Mouse (Mus musculus) testis, adult 2 months (tissue): ENCODE measurements around the gene Morn3. TPM values are rescaled to one million over a fixed set of nuclear protein-coding genes. Genes with fewer than 3 reads are reported as not detected.
A peak's percentile ranks its signal among the peaks of the same experiment; 100 is the strongest.

ENCODE experiments used
- H3K27ac ChIP-seq: fragments of 200-500 bp; 2 replicates; pipeline ENCODE4 v1.5.1; 2012; ENCODE audit warnings: low read depth, low read length; ENCODE audit not compliant: control insufficient read depth, insufficient read depth
- H3K27me3 ChIP-seq: fragments of 200-500 bp; 2 replicates; pipeline ENCODE4 v1.6.1; 2012; ENCODE audit warnings: mild to moderate bottlenecking, low read length, moderate library complexity; ENCODE audit not compliant: control insufficient read depth, insufficient read depth
- H3K36me3 ChIP-seq: fragments of 200-500 bp; 2 replicates; pipeline ENCODE4 v1.6.1; 2012; ENCODE audit warnings: mild to moderate bottlenecking, low read length; ENCODE audit not compliant: control insufficient read depth, insufficient read depth
- H3K4me1 ChIP-seq: fragments of 200-500 bp; 2 replicates; pipeline ENCODE4 v1.6.1; 2012; ENCODE audit warnings: low read length; ENCODE audit not compliant: control insufficient read depth, insufficient read depth
- H3K4me3 ChIP-seq: fragments of 200-500 bp; 2 replicates; pipeline ENCODE4 v1.5.1; 2012; ENCODE audit warnings: low read depth, mild to moderate bottlenecking, low read length, moderate library complexity, mixed read lengths; ENCODE audit not compliant: control insufficient read depth
- CTCF ChIP-seq: fragments of 200-500 bp; IDR thresholded peaks from 2 replicates; pipeline ENCODE4 v1.5.1; 2012; ENCODE audit warnings: low read depth, mild to moderate bottlenecking, inconsistent platforms, low read length, moderate library complexity; ENCODE audit not compliant: control insufficient read depth, insufficient read depth, insufficient replicate concordance
- POLR2A ChIP-seq: fragments of 200-500 bp; IDR thresholded peaks from 2 replicates; pipeline ENCODE4 v1.6.1; 2012; ENCODE audit warnings: low read depth, mild to moderate bottlenecking, inconsistent platforms, low read length, moderate library complexity; ENCODE audit not compliant: control insufficient read depth
- polyA plus RNA-seq: library from polyadenylated mRNA; depleted of rRNA; stranded (reverse); fragments of >200 nt; gene quantifications from 2 replicates; pipeline ENCODE4 v1.2.3, GENCODE M21; 2012

The Morn3 gene
- polyA plus RNA-seq, 1 experiment: 285 TPM

DNA sequence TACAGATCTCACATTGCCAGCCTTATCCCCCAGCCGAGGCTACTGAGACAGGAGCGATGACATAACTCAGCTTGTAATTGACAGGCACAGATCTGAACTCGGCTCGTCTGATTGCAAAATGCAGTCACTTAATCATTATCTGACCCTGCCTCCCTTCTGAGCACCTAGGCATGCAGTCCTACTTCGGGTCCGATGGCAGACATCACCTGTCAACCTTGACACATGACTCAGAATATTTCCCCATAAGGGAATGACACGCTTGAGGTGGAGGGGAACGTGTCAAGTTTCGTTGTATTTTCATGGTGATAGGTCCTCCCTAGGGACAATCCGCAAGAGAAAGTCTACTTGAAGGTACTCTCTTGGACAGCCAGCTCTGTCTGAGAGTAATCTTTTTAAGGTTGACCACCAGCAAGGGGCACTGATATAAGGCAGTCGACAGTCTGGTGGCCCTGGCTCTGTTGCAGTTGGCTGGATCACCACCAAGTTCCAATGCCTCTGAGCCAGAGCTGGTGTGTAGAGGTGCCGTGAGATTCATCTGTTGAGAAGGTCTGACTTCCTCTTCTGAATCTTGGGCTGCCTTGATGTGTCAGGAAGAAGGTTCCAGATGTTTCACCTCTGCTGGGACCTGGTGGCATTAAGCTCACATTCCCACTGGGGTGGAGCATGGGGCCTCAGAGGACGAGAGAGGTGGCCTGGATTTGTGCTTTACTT, 36.7 kb upstream of the Morn3 start:
- H3K27me3 ChIP-seq: no peaks in the 10 kb centered on the region
- no peaks in the 10 kb centered on the region for H3K4me1 ChIP-seq
- H3K4me3 ChIP-seq: no peak overlapping the region
- H3K36me3 ChIP-seq: no peaks in the 10 kb centered on the region
- no peak overlapping the region for H3K27ac ChIP-seq
- TF ChIP-seq POLR2A: no peak
- TF ChIP-seq CTCF: no peak

DNA sequence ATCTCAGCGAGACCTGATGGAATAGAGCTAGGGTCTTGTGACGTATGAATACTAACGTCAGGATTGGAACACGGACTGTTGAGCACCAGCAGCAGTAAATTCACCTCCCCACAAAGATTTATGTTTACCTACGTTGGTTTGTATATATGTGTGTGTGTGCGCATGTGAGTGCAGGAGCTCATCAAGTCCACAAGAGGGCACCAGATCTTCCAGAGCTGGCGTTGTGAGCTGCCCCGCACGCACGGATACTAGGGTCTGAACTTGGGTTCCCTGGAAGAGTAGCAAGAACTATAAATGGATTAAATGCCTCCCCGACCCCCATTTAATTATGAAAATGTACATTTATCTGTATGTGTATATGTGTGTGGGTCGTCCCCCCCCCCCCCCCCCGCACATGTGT, 33.7 kb upstream of the Morn3 start:
- H3K36me3 ChIP-seq: no peaks in the 10 kb centered on the region
- TF ChIP-seq POLR2A (no peak), CTCF (peak; percentile 47; the same call in 1 of the 2 replicates)
- H3K27me3 ChIP-seq: no peaks in the 10 kb centered on the region

DNA sequence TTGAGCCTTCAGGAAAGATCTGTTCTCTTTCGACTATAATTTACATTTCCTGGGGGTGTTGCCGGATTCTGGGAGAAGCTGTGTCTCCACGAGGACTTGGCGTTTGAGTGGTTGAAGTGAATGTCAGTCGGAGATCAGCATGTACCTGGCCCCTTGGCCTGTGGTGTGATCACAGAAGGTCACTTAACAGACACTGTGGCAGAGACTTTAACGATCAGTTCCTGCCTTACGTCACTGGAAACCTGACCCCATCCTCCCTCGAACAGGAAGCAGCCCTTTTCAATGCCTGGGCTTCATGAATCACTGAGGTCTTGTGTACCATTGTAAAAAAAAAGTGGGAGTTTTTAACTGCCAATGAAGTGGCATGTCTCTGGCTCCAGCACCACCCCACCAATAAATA, 33.2 kb upstream of the Morn3 start:
- Histone ChIP-seq H3K4me3 (no peak overlapping the region), H3K27ac (no peak overlapping the region), H3K4me1 (peaks cover 15% of the 10 kb centered on the region), H3K27me3 (no peaks in the 10 kb centered on the region), H3K36me3 (no peaks in the 10 kb centered on the region)
- TF ChIP-seq CTCF: no peak
- TF ChIP-seq POLR2A: no peak

More for the DNA sequence above, 33.7 kb upstream of the Morn3 start:
- H3K27ac ChIP-seq: no peak overlapping the region
- H3K4me3 ChIP-seq: no peak overlapping the region
- H3K4me1 ChIP-seq: peaks cover 14% of the 10 kb centered on the region

DNA sequence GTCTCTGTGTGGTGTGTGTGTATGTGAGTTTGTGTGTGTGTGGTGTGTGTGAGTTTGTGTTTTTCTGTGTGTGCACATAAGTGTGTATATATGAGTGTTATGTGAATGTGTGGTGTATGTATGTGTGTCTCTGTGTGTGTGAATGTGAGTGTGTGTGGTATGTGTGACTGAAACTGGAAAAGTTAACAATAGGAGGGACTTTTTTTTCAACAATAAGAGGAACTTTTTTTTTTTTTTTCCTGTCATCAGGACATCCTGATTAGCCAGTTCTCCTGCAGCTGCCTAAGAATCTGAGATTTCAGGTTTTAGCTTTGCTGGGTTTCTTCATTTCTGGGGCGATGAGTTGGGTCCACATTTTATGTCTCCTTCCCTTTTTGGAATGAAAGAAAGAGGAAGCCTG, 32.8 kb upstream of the Morn3 start:
- TF ChIP-seq POLR2A (no peak), CTCF (no peak)
- no peaks in the 10 kb centered on the region for H3K27me3 ChIP-seq
- H3K4me1 ChIP-seq: peaks cover 15% of the 10 kb centered on the region
- no peak overlapping the region for H3K4me3 ChIP-seq
- H3K36me3 ChIP-seq: no peaks in the 10 kb centered on the region
- H3K27ac ChIP-seq: no peak overlapping the region

DNA sequence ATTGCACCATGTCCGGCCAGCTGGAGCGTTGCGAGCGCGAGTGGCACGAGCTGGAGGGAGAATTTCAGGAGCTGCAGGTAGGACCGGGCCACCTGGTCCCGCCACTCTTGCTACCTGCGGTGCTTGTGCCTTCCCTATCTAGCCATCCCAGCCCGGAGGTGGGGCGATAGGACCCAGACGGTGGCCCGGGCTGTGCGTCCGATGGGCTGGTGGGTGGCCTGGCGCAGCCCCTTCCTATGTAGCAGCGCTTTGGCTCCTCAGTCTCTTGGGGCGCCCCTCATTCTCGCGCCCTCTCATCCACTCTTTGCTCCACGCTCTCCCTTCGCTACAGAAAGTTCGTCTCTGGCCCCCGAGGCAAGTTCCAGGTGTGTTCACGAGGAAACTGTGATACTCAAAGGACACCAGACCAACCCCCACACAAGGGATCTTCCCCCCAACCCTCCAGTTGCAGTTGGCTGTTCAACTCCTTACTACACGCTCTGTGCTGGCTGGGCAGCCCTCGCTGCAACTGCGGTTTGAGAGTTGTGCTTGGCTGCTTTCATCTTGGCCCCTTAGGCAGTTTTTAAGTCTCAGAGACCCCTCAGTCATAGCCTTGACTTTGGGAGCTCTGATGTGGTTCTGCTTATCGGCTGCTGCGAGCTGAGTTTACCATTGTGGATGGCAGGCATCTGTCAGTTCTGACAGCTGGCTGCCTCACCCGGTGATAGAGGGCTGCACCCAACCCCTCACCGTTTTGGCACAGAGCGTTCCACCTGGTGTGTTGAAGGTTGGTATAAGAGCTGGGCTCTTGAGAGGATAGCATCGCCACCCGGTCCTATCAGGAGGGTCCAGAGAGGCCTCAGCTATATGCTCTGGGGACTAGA, 29.8 kb upstream of the Morn3 start:
- no peaks in the 10 kb centered on the region for H3K36me3 ChIP-seq
- no peak overlapping the region for H3K27ac ChIP-seq
- peaks cover 15% of the 10 kb centered on the region for H3K4me1 ChIP-seq
- peak overlapping the region; percentile 79 for H3K4me3 ChIP-seq
- no peaks in the 10 kb centered on the region for H3K27me3 ChIP-seq
- TF ChIP-seq CTCF: no peak
- TF ChIP-seq POLR2A: peak; percentile 27; the same call in 1 of the 2 replicates

DNA sequence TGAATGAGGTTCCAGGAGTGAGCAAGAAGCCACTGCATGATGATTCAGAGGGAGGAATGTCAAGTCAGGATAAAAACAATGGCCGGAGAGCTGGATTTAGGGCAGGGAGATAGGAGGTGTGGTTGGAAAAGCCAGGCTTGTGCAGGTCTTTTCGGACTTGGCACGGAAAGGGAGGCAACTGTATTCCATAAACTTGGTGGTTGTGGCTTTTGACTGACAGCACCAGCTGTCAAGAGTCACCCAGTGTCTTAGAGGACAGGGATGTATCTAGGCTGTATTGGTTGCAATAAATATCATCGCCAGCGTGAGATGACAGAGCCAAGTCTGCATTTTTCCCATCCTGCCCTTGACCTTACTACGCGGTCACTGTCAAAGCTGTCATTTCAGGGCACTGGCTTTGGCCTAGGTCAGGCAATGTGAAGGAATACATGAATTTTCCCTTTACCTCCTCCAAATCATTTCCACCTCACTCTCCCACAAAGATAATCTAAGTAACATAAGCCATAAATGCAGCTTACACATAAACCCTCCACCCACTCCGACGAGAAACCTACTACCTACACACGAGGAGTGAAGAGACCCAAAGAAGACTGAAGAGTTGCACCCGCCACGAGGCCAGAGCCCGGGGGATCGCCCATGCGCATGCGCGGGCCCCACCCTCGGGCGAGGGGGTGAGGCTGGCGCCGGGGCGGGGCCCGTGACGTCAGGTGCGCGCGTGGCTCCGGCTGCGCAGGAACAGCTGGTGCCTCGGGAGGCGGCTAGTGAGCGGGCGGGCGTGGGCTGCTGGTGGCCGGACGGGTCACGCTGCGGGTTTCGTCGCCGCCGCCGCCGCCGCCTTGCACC, 29.0 kb upstream of the Morn3 start:
- no peaks in the 10 kb centered on the region for H3K36me3 ChIP-seq
- no peak overlapping the region for H3K27ac ChIP-seq
- no peaks in the 10 kb centered on the region for H3K27me3 ChIP-seq
- peaks cover 15% of the 10 kb centered on the region for H3K4me1 ChIP-seq
- TF ChIP-seq CTCF (no peak), POLR2A (no peak; the same call in 1 of the 2 replicates)
- H3K4me3 ChIP-seq: peak overlapping the region; percentile 79
